Mouse (Mus musculus) liver, embryonic 14.5 days (tissue): ENCODE results near the gene Ythdc1. TPM values are rescaled to one million over a fixed set of nuclear protein-coding genes. Genes with fewer than 3 reads are reported as not detected.

ENCODE experiments used
- ATAC-seq: fragments of 200-750 bp; cut with Nextera tagmentation; 2 replicates; pipeline ENCODE4 v1.8.0; 2017; ENCODE audit warnings: moderate number of reproducible peaks, mild to moderate bottlenecking, moderate library complexity; ENCODE audit not compliant: insufficient read depth
- DNase-seq, 3 experiments: peaks; one replicate each; pipeline ENCODE4 v3.0.0-alpha.2; 2012 to 2013; ENCODE audit warnings: low read depth in 3 of 3, low spot score in 3 of 3
- H3K27ac ChIP-seq: fragments of 300-500 bp; sonication (generic); 2 replicates; pipeline ENCODE4 v1.5.1; 2014; ENCODE audit warnings: moderate library complexity, mild to moderate bottlenecking, control low read depth, inconsistent platforms
- H3K27me3 ChIP-seq: fragments of 300-500 bp; sonication (generic); 2 replicates; pipeline ENCODE4 v1.6.1; 2014; ENCODE audit warnings: mild to moderate bottlenecking, low read length, moderate library complexity; ENCODE audit not compliant: control insufficient read depth, insufficient read depth
- H3K36me3 ChIP-seq: fragments of 300-500 bp; sonication (generic); replicated peaks from 2 replicates; pipeline ENCODE4 v1.6.1; 2014; ENCODE audit warnings: low read depth; ENCODE audit not compliant: control insufficient read depth, insufficient read depth
- H3K4me1 ChIP-seq, 2 experiments: fragments of 200-500 bp in 1 of 2; fragments of 300-500 bp in 1 of 2; sonication (generic) in 1 of 2; replicated peaks; 2 replicates each; pipeline ENCODE4 v1.6.1; 2012 to 2014; ENCODE audit warnings: antibody characterized with exemption in 1 of 2, inconsistent platforms in 1 of 2, low read length in 1 of 2; ENCODE audit not compliant: control insufficient read depth in 2 of 2, insufficient read depth in 2 of 2
- H3K4me2 ChIP-seq: fragments of 300-500 bp; sonication (generic); 2 replicates; pipeline ENCODE4 v1.6.1; 2014; ENCODE audit warnings: low read depth, mild to moderate bottlenecking, control low read depth, moderate library complexity
- H3K4me3 ChIP-seq, 2 experiments: fragments of 200-500 bp in 1 of 2; fragments of 300-500 bp in 1 of 2; sonication (generic) in 1 of 2; 2 replicates each; pipeline ENCODE4 v1.5.1; 2012 to 2014; ENCODE audit warnings: low read depth in 2 of 2, low read length in 2 of 2, mild to moderate bottlenecking in 2 of 2, control low read depth in 1 of 2, inconsistent platforms in 1 of 2, moderate library complexity in 1 of 2; ENCODE audit not compliant: insufficient read depth in 1 of 2
- H3K9ac ChIP-seq: fragments of 300-500 bp; sonication (generic); replicated peaks from 2 replicates; pipeline ENCODE4 v1.6.1; 2014; ENCODE audit warnings: mild to moderate bottlenecking, control low read depth, moderate library complexity
- H3K9me3 ChIP-seq: fragments of 300-500 bp; sonication (generic); 2 replicates; pipeline ENCODE4 v1.6.1; 2016; ENCODE audit warnings: low read length, mixed read lengths; ENCODE audit not compliant: control insufficient read depth
- CTCF ChIP-seq: IDR thresholded peaks from 2 replicates; pipeline ENCODE4 v1.5.1; 2016; ENCODE audit warnings: antibody characterized with exemption, low read depth, control low read depth
- EP300 ChIP-seq: IDR thresholded peaks from 2 replicates; pipeline ENCODE4 v1.6.1; 2016; ENCODE audit warnings: antibody characterized with exemption, low read depth
- WGBS: fragments of 180-500 bp; shearing (Covaris S2); extraction: QIAGEN DNeasy Blood & Tissue Kit; methylation state at CpG from one replicate; pipeline ENCODE4 v1.1.7; 2014; ENCODE audit not compliant: insufficient replicate concordance; 5-methylcytosine and 5-hydroxymethylcytosine counted together
- polyA plus RNA-seq, 2 experiments: library from polyadenylated mRNA; depleted of rRNA in 1 of 2; stranded (reverse) in 1 of 2; unstranded in 1 of 2; fragments of >200 nt; fragmentation: Nextera tagmentation in 1 of 2; extraction: Ambion mirVana in 1 of 2; gene quantifications; 2 replicates each; pipeline versions ENCODE4 v1.2.1 to v1.2.3; 2012 to 2014

The Ythdc1 gene
- polyA plus RNA-seq, 2 experiments = 12.1 to 22.8 TPM

DNA sequence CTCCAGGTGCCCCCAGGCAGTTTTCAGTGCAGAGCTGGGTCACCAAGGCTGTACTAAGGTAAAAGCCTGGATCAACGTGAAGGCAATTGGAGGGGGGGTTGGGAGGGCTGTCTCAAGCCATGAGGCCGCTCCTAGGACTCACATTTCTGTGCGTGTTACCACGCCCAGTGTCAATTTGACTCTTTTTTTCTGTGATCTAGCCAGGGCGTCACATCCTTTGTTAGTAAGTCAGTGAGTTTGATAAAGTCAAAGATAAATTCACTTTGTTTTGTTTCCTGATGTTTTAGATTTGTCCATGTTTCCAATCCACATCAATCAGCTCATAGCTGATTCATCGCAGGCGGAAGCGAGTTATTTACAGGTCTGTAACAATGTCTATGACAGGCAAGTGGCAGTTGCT, 21.0 kb upstream of the Ythdc1 start:
- WGBS = 46% methylated on average over 8 of the region's 8 CpGs

GRCm38 (mm10) chr5:86784205-86784604, 19.8 kb upstream of the Ythdc1 start:
- WGBS = 68% methylated on average over 1 of the region's 1 CpGs
- no peaks in the 10 kb centered on the region for H3K9me3 ChIP-seq
- H3K27ac ChIP-seq = no peak overlapping the region
- H3K4me3 ChIP-seq = no peak overlapping the region
- H3K36me3 ChIP-seq = no peaks in the 10 kb centered on the region
- no peaks in the 10 kb centered on the region for H3K4me1 ChIP-seq
- H3K4me2 ChIP-seq = no peak overlapping the region
- no peak overlapping the region for H3K9ac ChIP-seq
- no peak for TF ChIP-seq EP300
- TF ChIP-seq CTCF = no peak
- H3K27me3 ChIP-seq = no peaks in the 10 kb centered on the region
- DNase-seq (no peak), ATAC-seq (no peak)

More for the DNA sequence above, 21.0 kb upstream of the Ythdc1 start:
- DNase-seq = no peak
- Histone ChIP-seq H3K4me3 (no peak overlapping the region), H3K9me3 (no peaks in the 10 kb centered on the region), H3K4me1 (no peaks in the 10 kb centered on the region), H3K4me2 (no peak overlapping the region), H3K27ac (no peak overlapping the region), H3K9ac (no peak overlapping the region), H3K27me3 (no peaks in the 10 kb centered on the region), H3K36me3 (no peaks in the 10 kb centered on the region)
- ATAC-seq = no peak
- TF ChIP-seq EP300 (no peak), CTCF (no peak)

- Histone ChIP-seq H3K36me3 (no peaks in the 10 kb centered on the region), H3K27me3 (no peaks in the 10 kb centered on the region), H3K9ac (no peak overlapping the region), H3K27ac (no peak overlapping the region), H3K4me2 (no peak overlapping the region), H3K9me3 (no peaks in the 10 kb centered on the region), H3K4me1 (no peaks in the 10 kb centered on the region), H3K4me3 (no peak overlapping the region)
- DNase-seq (no peak), ATAC-seq (no peak)
- TF ChIP-seq EP300 (no peak), CTCF (no peak)
- 42% methylated on average over 1 of the region's 1 CpGs for WGBS
These were observed 17.2 kb upstream of the Ythdc1 start for GRCm38 (mm10) chr5:86786798-86787197.

GRCm38 (mm10) chr5:86789954-86790353, 14.1 kb upstream of the Ythdc1 start:
- 40% methylated on average over 2 of the region's 2 CpGs for WGBS
- no peak overlapping the region for H3K9ac ChIP-seq
- no peaks in the 10 kb centered on the region for H3K27me3 ChIP-seq
- no peak overlapping the region for H3K27ac ChIP-seq
- no peak for TF ChIP-seq EP300
- TF ChIP-seq CTCF = no peak
- no peak for ATAC-seq
- DNase-seq = no peak
- H3K4me1 ChIP-seq = no peaks in the 10 kb centered on the region
- no peak overlapping the region for H3K4me2 ChIP-seq
- H3K4me3 ChIP-seq = no peak overlapping the region
- H3K36me3 ChIP-seq = no peaks in the 10 kb centered on the region
- no peaks in the 10 kb centered on the region for H3K9me3 ChIP-seq

DNA sequence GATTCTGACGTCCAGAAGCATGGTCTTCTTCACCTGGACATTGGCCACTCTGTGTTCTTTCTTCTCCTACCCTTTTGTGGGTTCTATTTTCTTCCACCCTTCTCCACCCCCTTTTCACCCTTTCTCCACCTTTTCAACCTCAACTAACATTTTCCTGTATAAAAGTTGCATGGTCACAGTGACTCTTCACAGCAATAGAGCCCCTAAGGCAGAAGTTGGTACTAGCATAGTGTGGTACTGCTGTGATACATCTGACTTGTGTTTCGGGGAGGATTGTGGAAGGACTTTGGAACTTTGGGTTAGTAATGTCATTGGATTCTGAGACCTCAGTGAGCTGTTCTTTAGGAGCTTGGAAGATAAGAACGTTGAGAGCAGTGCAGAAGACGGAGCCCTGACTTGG, 11.8 kb upstream of the Ythdc1 start:
- H3K27me3 ChIP-seq = no peaks in the 10 kb centered on the region
- H3K4me2 ChIP-seq = no peak overlapping the region
- no peak for TF ChIP-seq CTCF
- TF ChIP-seq EP300 = no peak
- 31% methylated on average over 4 of the region's 4 CpGs for WGBS
- no peak for DNase-seq
- no peak overlapping the region for H3K9ac ChIP-seq
- H3K4me1 ChIP-seq = no peaks in the 10 kb centered on the region
- ATAC-seq = no peak
- no peak overlapping the region for H3K4me3 ChIP-seq
- no peaks in the 10 kb centered on the region for H3K36me3 ChIP-seq
- H3K27ac ChIP-seq = no peak overlapping the region
- H3K9me3 ChIP-seq = no peaks in the 10 kb centered on the region

- Histone ChIP-seq H3K27me3 (no peaks in the 10 kb centered on the region), H3K9me3 (no peaks in the 10 kb centered on the region), H3K36me3 (no peaks in the 10 kb centered on the region), H3K4me1 (no peaks in the 10 kb centered on the region), H3K27ac (no peak overlapping the region), H3K9ac (no peak overlapping the region), H3K4me2 (no peak overlapping the region), H3K4me3 (no peak overlapping the region)
- ATAC-seq = no peak
- TF ChIP-seq CTCF = no peak
- no peak for TF ChIP-seq EP300
- WGBS = 26% methylated on average over 8 of the region's 8 CpGs
- no peak for DNase-seq
These were observed 11.2 kb upstream of the Ythdc1 start for GRCm38 (mm10) chr5:86792807-86793206.
